Mouse (Mus musculus): ENCODE results near the gene Ifna6. TPM values are rescaled to one million over a fixed set of nuclear protein-coding genes. Genes with fewer than 3 reads are reported as not detected.

Ifna6 gene
- total and polyA plus RNA-seq, 2 experiments from 2014 or later = not detected

DNA sequence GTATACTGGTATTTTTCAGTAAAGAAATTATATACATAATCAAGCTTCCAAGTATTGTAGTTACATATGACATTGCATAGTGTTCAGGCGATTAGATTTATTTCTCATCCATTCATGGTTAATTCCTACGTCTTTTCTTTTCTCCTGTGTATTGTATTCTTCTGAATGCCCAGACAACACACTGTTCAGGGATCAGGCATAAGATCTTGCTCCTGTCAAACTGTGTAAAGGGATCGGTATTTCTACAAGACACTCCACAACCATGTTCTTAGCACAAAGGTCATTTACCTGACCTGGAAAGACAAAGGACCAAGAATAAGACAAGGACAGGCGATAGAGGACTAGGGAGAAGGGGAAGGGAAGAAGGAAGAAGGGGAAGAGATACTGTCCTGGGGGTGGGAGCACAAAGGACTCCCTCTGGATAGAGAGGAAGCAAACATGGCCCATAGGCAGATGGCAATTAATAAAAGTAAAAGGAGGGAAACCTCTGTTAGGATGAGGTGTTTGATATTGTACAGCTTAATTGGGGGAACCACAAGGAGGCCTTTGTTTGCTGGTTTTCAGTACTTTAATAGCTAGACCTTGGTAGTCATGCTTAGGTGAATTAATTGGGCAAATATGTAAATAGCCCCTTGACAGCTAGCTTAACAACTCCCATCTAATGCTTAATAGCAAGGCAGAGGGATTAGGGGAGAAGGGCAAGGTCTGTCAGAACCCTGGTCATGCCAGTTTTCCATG lies 24.0 kb downstream of the Ifna6 start:
- Histone ChIP-seq H3K27me3 (ENCODE audit: control insufficient read depth, insufficient read depth, low read length) (no peaks in the 10 kb centered on the region), H3K4me3 (ENCODE audit: low read depth, low read length) (no peak overlapping the region), H3K27ac (ENCODE audit: low read depth) (no peak overlapping the region), H3K9me3 (replicated peaks; ENCODE audit: control insufficient read depth, low read length) (no peaks in the 10 kb centered on the region), H3K4me1 (ENCODE audit: control insufficient read depth, insufficient read depth) (no peaks in the 10 kb centered on the region), H3K36me3 (replicated peaks; ENCODE audit: control insufficient read depth, insufficient read depth, low read length) (no peaks in the 10 kb centered on the region), H3K9ac (replicated peaks; ENCODE audit: low read depth, low read length) (no peak overlapping the region), H3K4me2 (ENCODE audit: low read depth, low read length) (no peak overlapping the region)
- no peak for DNase-seq (ENCODE audit: low spot score)
- TF ChIP-seq EP300 (IDR thresholded peaks at IDR 0.05; ENCODE audit: low read depth) (no peak), CTCF (IDR thresholded peaks at IDR 0.05; ENCODE audit: low read depth) (no peak)
- WGBS = 61% methylated on average over 4 of the region's 4 CpGs
- ATAC-seq (ENCODE audit: insufficient read depth, low read depth) = no peak

DNA sequence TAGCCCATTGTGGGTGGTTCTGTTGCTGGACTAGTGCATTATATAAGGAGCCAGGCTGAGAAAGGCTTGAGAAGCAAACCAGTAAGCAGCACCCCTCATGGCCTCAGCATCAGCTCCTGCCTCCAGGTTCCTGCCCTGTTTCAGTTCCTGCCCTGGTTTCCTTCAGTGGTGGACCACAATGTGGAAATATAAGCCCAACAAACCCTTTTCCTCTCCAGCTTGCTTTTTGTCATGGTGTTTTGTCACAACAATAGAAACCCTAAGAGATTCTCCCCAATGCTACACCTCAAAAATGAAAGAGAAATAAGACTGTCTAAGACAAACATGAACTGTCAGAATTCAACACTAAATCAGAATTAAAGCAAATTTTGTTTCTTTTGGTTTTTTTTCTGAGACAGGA lies 32.0 kb downstream of the Ifna6 start:
- no peaks in the 10 kb centered on the region for H3K9me3 ChIP-seq (replicated peaks; ENCODE audit: control insufficient read depth, low read length)
- H3K4me1 ChIP-seq (ENCODE audit: control insufficient read depth, insufficient read depth) = no peaks in the 10 kb centered on the region
- no peak overlapping the region for H3K27ac ChIP-seq (ENCODE audit: low read depth)
- H3K9ac ChIP-seq (replicated peaks; ENCODE audit: low read depth, low read length) = no peak overlapping the region
- ATAC-seq (ENCODE audit: insufficient read depth, low read depth) = no peak
- no peak for TF ChIP-seq CTCF (IDR thresholded peaks at IDR 0.05; ENCODE audit: low read depth)
- TF ChIP-seq EP300 (IDR thresholded peaks at IDR 0.05; ENCODE audit: low read depth) = no peak
- no peak overlapping the region for H3K4me3 ChIP-seq (ENCODE audit: low read depth, low read length)
- H3K27me3 ChIP-seq (ENCODE audit: control insufficient read depth, insufficient read depth, low read length) = peaks cover 4% of the 10 kb centered on the region; the same call in 1 of the 2 replicates
- H3K4me2 ChIP-seq (ENCODE audit: low read depth, low read length) = no peak overlapping the region
- H3K36me3 ChIP-seq (replicated peaks; ENCODE audit: control insufficient read depth, insufficient read depth, low read length) = no peaks in the 10 kb centered on the region
- DNase-seq (ENCODE audit: low spot score) = no peak

DNA sequence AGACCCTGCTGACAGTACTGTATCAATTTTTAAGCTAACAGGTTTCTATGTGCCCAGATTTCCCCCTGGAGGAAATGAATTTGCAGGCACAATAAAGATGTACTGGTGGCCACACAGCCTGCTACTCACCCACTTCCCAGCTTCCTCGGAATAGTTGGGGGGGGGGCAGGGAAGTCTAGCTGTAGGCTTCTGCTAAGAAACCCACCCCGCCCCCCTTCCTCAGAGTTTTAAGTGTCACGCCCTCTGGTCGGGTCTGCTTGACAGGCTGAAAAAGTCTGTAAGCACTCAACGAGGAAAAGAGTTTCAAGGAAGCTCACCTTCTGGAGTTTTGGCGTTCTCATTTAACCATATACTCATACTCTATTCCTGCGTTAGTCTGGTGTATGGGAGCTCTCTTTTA lies 36.1 kb downstream of the Ifna6 start:
- DNase-seq (ENCODE audit: low spot score) (no peak), ATAC-seq (ENCODE audit: insufficient read depth, low read depth) (no peak)
- 11% methylated on average over 7 of the region's 7 CpGs for WGBS
- H3K9ac ChIP-seq (replicated peaks; ENCODE audit: low read depth, low read length) = no peak overlapping the region
- H3K27me3 ChIP-seq (ENCODE audit: control insufficient read depth, insufficient read depth, low read length) = peaks cover 10% of the 10 kb centered on the region; the same call in 1 of the 2 replicates
- no peak overlapping the region for H3K4me2 ChIP-seq (ENCODE audit: low read depth, low read length)
- H3K4me3 ChIP-seq (ENCODE audit: low read depth, low read length) = no peak overlapping the region
- no peaks in the 10 kb centered on the region for H3K9me3 ChIP-seq (replicated peaks; ENCODE audit: control insufficient read depth, low read length)
- H3K36me3 ChIP-seq (replicated peaks; ENCODE audit: control insufficient read depth, insufficient read depth, low read length) = no peaks in the 10 kb centered on the region
- TF ChIP-seq EP300 (IDR thresholded peaks at IDR 0.05; ENCODE audit: low read depth) (no peak), CTCF (IDR thresholded peaks at IDR 0.05; ENCODE audit: low read depth) (no peak)
- H3K4me1 ChIP-seq (ENCODE audit: control insufficient read depth, insufficient read depth) = no peaks in the 10 kb centered on the region
- no peak overlapping the region for H3K27ac ChIP-seq (ENCODE audit: low read depth)

DNA sequence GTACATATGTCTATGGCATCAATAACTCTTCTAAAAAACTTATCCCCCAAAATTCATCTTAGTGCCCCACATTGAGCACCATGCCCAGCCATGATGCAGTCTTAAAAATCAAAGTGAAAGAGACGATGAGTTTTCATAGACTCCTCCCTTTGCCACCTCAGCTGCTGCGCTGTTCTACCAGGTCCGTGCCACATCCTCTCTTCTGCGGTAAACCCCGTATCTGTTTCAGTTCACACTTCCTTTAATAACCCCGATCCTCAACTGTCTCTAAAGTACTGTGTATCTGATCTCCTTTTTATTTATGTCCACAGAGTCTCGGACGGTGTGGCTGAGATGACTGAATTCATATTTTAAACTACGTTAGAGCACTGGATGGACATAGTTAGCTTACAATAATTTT lies 37.4 kb downstream of the Ifna6 start:
- no peaks in the 10 kb centered on the region for H3K36me3 ChIP-seq (replicated peaks; ENCODE audit: control insufficient read depth, insufficient read depth, low read length)
- no peak for ATAC-seq (ENCODE audit: insufficient read depth, low read depth)
- TF ChIP-seq CTCF (IDR thresholded peaks at IDR 0.05; ENCODE audit: low read depth) (no peak), EP300 (IDR thresholded peaks at IDR 0.05; ENCODE audit: low read depth) (no peak)
- H3K9ac ChIP-seq (replicated peaks; ENCODE audit: low read depth, low read length) = no peak overlapping the region
- 46% methylated on average over 9 of the region's 9 CpGs for WGBS
- H3K27ac ChIP-seq (ENCODE audit: low read depth) = no peak overlapping the region
- H3K4me2 ChIP-seq (ENCODE audit: low read depth, low read length) = peak overlapping the region; percentile 28; the same call in 1 of the 2 replicates
- H3K4me1 ChIP-seq (ENCODE audit: control insufficient read depth, insufficient read depth) = no peaks in the 10 kb centered on the region
- H3K9me3 ChIP-seq (replicated peaks; ENCODE audit: control insufficient read depth, low read length) = no peaks in the 10 kb centered on the region
- H3K27me3 ChIP-seq (ENCODE audit: control insufficient read depth, insufficient read depth, low read length) = peaks cover 10% of the 10 kb centered on the region; the same call in 1 of the 2 replicates
- H3K4me3 ChIP-seq (ENCODE audit: low read depth, low read length) = no peak overlapping the region
- no peak for DNase-seq (ENCODE audit: low spot score)

DNA sequence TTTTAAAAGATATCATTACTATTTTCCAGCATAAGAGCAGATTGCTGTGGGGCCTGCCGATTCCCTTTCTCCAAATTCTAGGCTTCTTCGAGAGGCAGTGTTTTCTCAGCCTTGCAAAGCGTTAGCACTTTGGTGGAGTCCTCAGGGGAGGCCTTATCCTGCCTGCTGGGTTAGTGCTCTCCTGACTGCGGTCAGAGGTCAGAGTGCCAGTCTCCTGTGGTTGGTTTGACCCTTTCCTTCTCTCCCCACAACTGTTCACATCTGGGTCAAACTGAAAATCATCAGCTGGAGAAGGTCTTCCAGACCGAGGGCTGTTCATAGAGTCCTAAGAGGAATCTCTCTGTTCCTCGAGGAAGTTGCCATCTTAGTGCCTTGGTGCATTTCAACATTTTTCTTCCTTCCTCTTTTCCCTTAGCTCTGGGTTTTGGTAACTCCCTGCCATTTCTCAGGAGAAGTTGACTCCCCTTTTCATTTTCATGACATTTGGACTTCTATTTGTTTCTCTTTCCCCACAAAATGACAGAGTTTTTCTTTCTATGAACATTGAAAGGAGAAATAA lies 37.9 kb downstream of the Ifna6 start:
- H3K4me3 ChIP-seq (ENCODE audit: low read depth, low read length) = no peak overlapping the region
- no peak for TF ChIP-seq EP300 (IDR thresholded peaks at IDR 0.05; ENCODE audit: low read depth)
- TF ChIP-seq CTCF (IDR thresholded peaks at IDR 0.05; ENCODE audit: low read depth) = no peak
- no peak overlapping the region for H3K4me2 ChIP-seq (ENCODE audit: low read depth, low read length)
- H3K36me3 ChIP-seq (replicated peaks; ENCODE audit: control insufficient read depth, insufficient read depth, low read length) = no peaks in the 10 kb centered on the region
- H3K9ac ChIP-seq (replicated peaks; ENCODE audit: low read depth, low read length) = no peak overlapping the region
- peaks cover 10% of the 10 kb centered on the region; the same call in 1 of the 2 replicates for H3K27me3 ChIP-seq (ENCODE audit: control insufficient read depth, insufficient read depth, low read length)
- no peaks in the 10 kb centered on the region for H3K9me3 ChIP-seq (replicated peaks; ENCODE audit: control insufficient read depth, low read length)
- no peak overlapping the region for H3K27ac ChIP-seq (ENCODE audit: low read depth)
- 46% methylated on average over 6 of the region's 6 CpGs for WGBS
- DNase-seq (ENCODE audit: low spot score) (no peak), ATAC-seq (ENCODE audit: insufficient read depth, low read depth) (no peak)
- no peaks in the 10 kb centered on the region for H3K4me1 ChIP-seq (ENCODE audit: control insufficient read depth, insufficient read depth)

Measured in heart, postnatal 0 days (tissue).